Mouse (Mus musculus) C2C12 (cell line): ENCODE measurements around the gene Col15a1. TPM values are rescaled to one million over a fixed set of nuclear protein-coding genes. Genes with fewer than 3 reads are reported as not detected.

Experiments
- H3K27me3 ChIP-seq: one replicate; pipeline ENCODE4 v1.6.1; 2011; ENCODE audit not compliant: control insufficient read depth, insufficient read depth, insufficient read length
- H3K36me3 ChIP-seq: one replicate; pipeline ENCODE4 v1.6.1; 2011; ENCODE audit not compliant: control insufficient read depth, insufficient read depth
- H3K4me3 ChIP-seq: one replicate; pipeline ENCODE4 v1.5.1; 2011; ENCODE audit warnings: mild to moderate bottlenecking, control low read depth; ENCODE audit not compliant: poor library complexity, insufficient read depth, severe bottlenecking
- H3K79me2 ChIP-seq: one replicate; pipeline ENCODE4 v1.6.1; 2011; ENCODE audit not compliant: control insufficient read depth, insufficient read depth
- H3K79me3 ChIP-seq: one replicate; pipeline ENCODE4 v1.6.1; 2011; ENCODE audit warnings: low read depth, control low read depth
- H3ac ChIP-seq: one replicate; pipeline ENCODE3; 2011; ENCODE audit warnings: low read depth; ENCODE audit not compliant: control insufficient read depth, insufficient read length
- CEBPB ChIP-seq: IDR thresholded peaks from one replicate; pipeline ENCODE4 v1.6.1; 2011; ENCODE audit warnings: low read depth, mild to moderate bottlenecking, control low read depth, moderate library complexity
- CTCF ChIP-seq: IDR thresholded peaks from one replicate; pipeline ENCODE4 v1.5.1; 2011; ENCODE audit not compliant: control insufficient read depth, insufficient read depth, insufficient read length
- FOSL1 ChIP-seq: IDR thresholded peaks from one replicate; pipeline ENCODE4 v1.8.0; 2011; ENCODE audit warnings: mild to moderate bottlenecking, low read length; ENCODE audit not compliant: poor library complexity, insufficient read depth, severe bottlenecking
- MAX ChIP-seq: IDR thresholded peaks from one replicate; pipeline ENCODE4 v1.6.1; 2011; ENCODE audit warnings: mild to moderate bottlenecking, control low read depth
- MYOD1 ChIP-seq: IDR thresholded peaks from one replicate; pipeline ENCODE4 v1.6.1; 2011; ENCODE audit warnings: low read depth; ENCODE audit not compliant: control insufficient read depth, insufficient read length
- MYOG ChIP-seq: IDR thresholded peaks from one replicate; pipeline ENCODE4 v1.6.1; 2011; ENCODE audit not compliant: control insufficient read depth, insufficient read length; ENCODE audit errors: extremely low read depth
- USF1 ChIP-seq: IDR thresholded peaks from one replicate; pipeline ENCODE4 v1.6.1; 2011; ENCODE audit warnings: low read depth, mild to moderate bottlenecking, control low read depth, moderate library complexity
- polyA plus RNA-seq: library from polyadenylated mRNA; unstranded; fragments of >200 nt; fragmentation: generic; extraction: Trizol; gene quantifications from one replicate; pipeline ENCODE4 v1.2.1, GENCODE M21; 2012; ENCODE audit warnings: missing spikeins

Gene Col15a1
- polyA plus RNA-seq, 1 experiment: 0.05 TPM

DNA sequence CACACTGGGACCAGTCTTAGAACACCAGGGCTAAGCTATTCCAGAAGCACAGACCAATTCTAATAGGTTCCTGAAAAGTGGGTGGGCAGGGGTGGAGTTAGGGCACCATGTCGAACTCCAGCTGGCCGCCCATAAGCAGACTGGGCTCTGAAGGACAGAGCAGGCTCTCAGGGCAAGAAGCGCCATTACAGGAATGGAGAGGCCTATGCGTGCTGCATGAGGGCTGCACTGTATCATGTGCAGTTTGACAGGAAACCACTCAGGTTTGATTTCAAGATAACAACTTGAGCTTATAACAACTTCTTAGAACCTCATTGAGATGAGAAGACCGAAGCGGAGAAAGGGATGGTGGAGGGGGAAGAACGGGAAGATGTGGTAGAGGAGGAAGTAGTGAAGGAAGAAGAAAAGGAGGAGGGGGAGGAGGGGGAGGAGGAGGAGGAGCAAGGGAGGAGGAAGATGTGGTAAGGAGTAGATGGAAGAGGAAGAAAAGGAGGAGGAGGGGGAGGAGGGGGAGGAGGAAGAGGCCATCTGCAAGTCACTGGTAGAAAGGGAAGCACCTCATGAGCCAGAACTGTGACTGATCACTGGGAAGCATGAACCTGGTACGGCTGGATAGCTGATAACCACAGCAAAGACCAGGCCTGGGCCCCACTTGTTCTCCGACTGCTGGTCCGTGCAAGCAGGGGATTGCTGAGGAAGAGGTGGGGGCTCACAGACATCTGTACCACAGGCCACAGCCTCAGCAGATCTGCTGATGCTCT, 111.8 kb downstream of the Col15a1 start:
- H3K36me3 ChIP-seq: no peaks in the 10 kb centered on the region
- H3K79me2 ChIP-seq: no peaks in the 10 kb centered on the region
- H3K27me3 ChIP-seq: no peaks in the 10 kb centered on the region
- no peaks in the 10 kb centered on the region for H3K79me3 ChIP-seq
- H3K4me3 ChIP-seq: no peak overlapping the region
- TF ChIP-seq MYOG: no peak
- TF ChIP-seq CTCF: no peak
- TF ChIP-seq FOSL1: no peak
- TF ChIP-seq USF1: no peak
- TF ChIP-seq MAX: no peak
- TF ChIP-seq MYOD1: no peak
- TF ChIP-seq CEBPB: no peak
- no peak overlapping the region for H3ac ChIP-seq

DNA sequence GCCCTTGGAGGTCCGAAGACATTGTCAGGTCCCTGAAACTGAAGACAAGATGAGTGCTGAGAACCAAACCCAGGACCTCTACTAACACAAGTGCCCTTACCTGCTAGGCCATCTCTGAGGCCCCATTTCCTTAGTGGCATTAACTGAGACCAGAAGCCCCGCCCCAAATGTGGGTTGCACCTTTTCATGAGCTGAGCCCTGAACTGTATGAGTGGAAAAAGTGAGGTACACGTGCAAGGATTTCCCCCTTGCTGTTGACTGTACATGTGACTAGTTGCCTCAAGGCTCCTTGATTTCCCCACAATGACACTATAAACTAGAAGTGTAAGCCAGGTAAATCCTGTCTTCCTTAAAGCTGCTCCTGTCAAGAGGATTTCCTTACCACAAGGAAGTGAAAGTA, 114.4 kb downstream of the Col15a1 start:
- no peak overlapping the region for H3K4me3 ChIP-seq
- no peaks in the 10 kb centered on the region for H3K79me2 ChIP-seq
- H3K27me3 ChIP-seq: no peaks in the 10 kb centered on the region
- no peaks in the 10 kb centered on the region for H3K79me3 ChIP-seq
- TF ChIP-seq MYOG (no peak), USF1 (no peak), MAX (no peak), FOSL1 (no peak), MYOD1 (no peak), CTCF (no peak), CEBPB (no peak)
- H3K36me3 ChIP-seq: no peaks in the 10 kb centered on the region
- H3ac ChIP-seq: no peak overlapping the region

GRCm38 (mm10) chr4:47324206-47324605, 116.2 kb downstream of the Col15a1 start:
- Histone ChIP-seq H3K27me3 (no peaks in the 10 kb centered on the region), H3ac (no peak overlapping the region), H3K79me2 (no peaks in the 10 kb centered on the region), H3K79me3 (no peaks in the 10 kb centered on the region), H3K4me3 (no peak overlapping the region), H3K36me3 (no peaks in the 10 kb centered on the region)
- no peak for TF ChIP-seq CEBPB
- TF ChIP-seq MAX: no peak
- no peak for TF ChIP-seq CTCF
- TF ChIP-seq MYOD1: no peak

DNA sequence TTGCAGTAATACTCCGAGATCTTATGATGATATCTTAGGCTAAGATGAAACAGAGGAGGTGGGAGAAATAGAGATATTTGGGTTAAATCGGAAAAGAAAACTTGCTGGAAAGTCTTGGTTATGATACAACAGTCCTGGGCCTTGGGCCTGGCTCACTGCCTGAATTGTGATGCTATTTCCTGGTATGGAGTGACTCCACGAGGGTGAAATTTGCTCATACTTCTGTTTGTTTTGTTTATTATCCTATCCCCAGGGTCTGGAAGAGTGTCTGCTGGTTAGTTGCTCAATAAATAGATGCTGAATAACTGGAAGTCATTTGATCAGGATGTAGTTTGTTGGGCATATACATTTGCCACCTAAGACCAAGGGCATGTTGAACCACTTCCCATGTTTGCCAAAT, 119.8 kb downstream of the Col15a1 start:
- TF ChIP-seq MAX: no peak
- no peak for TF ChIP-seq FOSL1
- no peak for TF ChIP-seq USF1
- TF ChIP-seq CEBPB: no peak
- TF ChIP-seq CTCF: no peak
- TF ChIP-seq MYOD1: no peak
- TF ChIP-seq MYOG: no peak
- Histone ChIP-seq H3K79me2 (no peaks in the 10 kb centered on the region), H3K36me3 (no peaks in the 10 kb centered on the region), H3K4me3 (no peak overlapping the region), H3K79me3 (no peaks in the 10 kb centered on the region), H3ac (no peak overlapping the region), H3K27me3 (no peaks in the 10 kb centered on the region)

- TF ChIP-seq FOSL1: no peak
- TF ChIP-seq USF1: no peak
- TF ChIP-seq MYOD1: no peak
- no peak for TF ChIP-seq CEBPB
- TF ChIP-seq MYOG: no peak
- no peak for TF ChIP-seq CTCF
- TF ChIP-seq MAX: no peak
- Histone ChIP-seq H3K79me3 (no peaks in the 10 kb centered on the region), H3K27me3 (no peaks in the 10 kb centered on the region), H3K79me2 (no peaks in the 10 kb centered on the region), H3K4me3 (no peak overlapping the region), H3K36me3 (no peaks in the 10 kb centered on the region), H3ac (no peak overlapping the region)
Observed at GRCm38 (mm10) chr4:47329285-47329684, 121.3 kb downstream of the Col15a1 start.

- Histone ChIP-seq H3K27me3 (no peaks in the 10 kb centered on the region), H3K79me2 (no peaks in the 10 kb centered on the region), H3K36me3 (no peaks in the 10 kb centered on the region), H3K79me3 (no peaks in the 10 kb centered on the region), H3K4me3 (no peak overlapping the region), H3ac (no peak overlapping the region)
- TF ChIP-seq USF1 (no peak), MYOG (no peak)
Observed at GRCm38 (mm10) chr4:47330378-47331052, 122.6 kb downstream of the Col15a1 start.
